Mouse (Mus musculus): ENCODE measurements at regions not wholly inside any gene's neighbourhood (a gene's known extent, or its start where the extent isn't known, plus 50 kb on each side); places are given as distances from the start of the nearest gene placed in this dataset. TPM values are rescaled to one million over a fixed set of nuclear protein-coding genes. Genes with fewer than 3 reads are reported as not detected.

Small RNA genes in the stretch of these regions (microRNA-seq; reads per million reads assigned to microRNA genes)
- not detected for gene Gm23075
